Mouse (Mus musculus) gastrocnemius, adult 18-20 months (tissue): ENCODE data around the gene Slc9a3r2. TPM values are rescaled to one million over a fixed set of nuclear protein-coding genes. Genes with fewer than 3 reads are reported as not detected.
A peak's percentile ranks its signal among the peaks of the same experiment; 100 is the strongest.

ENCODE experiments used
- DNase-seq: peaks from one replicate; pipeline ENCODE4 v3.0.0; 2021; ENCODE audit warnings: low spot score
- long read RNA-seq, 2 experiments: library from polyadenylated mRNA; stranded (forward); transcript quantifications; one replicate each; pipeline ENCODE4 v2.0.0; 2021
- total RNA-seq, 2 experiments: library from RNA; stranded (reverse); gene quantifications; 2 replicates each; pipeline ENCODE4 v1.2.3; 2021

Gene Slc9a3r2
- total RNA-seq: 10 to 100 TPM; 31.8 to 55.0 TPM
- long read RNA-seq, experiment 1, transcript Slc9a3r2-201 (7 exons, 2,136 nt): major isoform, 57 of 101 reads
- long read RNA-seq, experiment 1, transcript Slc9a3r2-202 (6 exons, 1,717 nt): minor isoform, 11 of 101 reads
- long read RNA-seq, experiment 1, partial matches to known transcripts: 2 of 101 reads
- long read RNA-seq, experiment 1, other reads (novel, unspliced or antisense): 24 of 101 reads
- long read RNA-seq, experiment 2, transcript Slc9a3r2-201 (7 exons, 2,136 nt): major isoform, 24 of 46 reads
- long read RNA-seq, experiment 2, transcript Slc9a3r2-202 (6 exons, 1,717 nt): minor isoform, 8 of 46 reads
- long read RNA-seq, experiment 2, partial matches to known transcripts: 7 of 46 reads
- long read RNA-seq, experiment 2, other reads (novel, unspliced or antisense): 3 of 46 reads

GRCm38 (mm10) chr17:24650070-24650616, at the start of gene Slc9a3r2:
Slc9a3r2 (minus strand) TSS chr17:24650327.
- DNase-seq: peak; percentile 44

GRCm38 (mm10) chr17:24699473-24699872, 49.3 kb upstream of the Slc9a3r2 start:
- no peak for DNase-seq

GRCm38 (mm10) chr17:24698715-24699114, 48.6 kb upstream of the Slc9a3r2 start:
- DNase-seq: no peak

GRCm38 (mm10) chr17:24697985-24698384, 47.9 kb upstream of the Slc9a3r2 start:
- no peak for DNase-seq

- peak; percentile 88 for DNase-seq
These were observed 46.0 kb upstream of the Slc9a3r2 start, which contains the start of the genes Gfer and Noxo1 for GRCm38 (mm10) chr17:24696011-24696697. Gfer (minus strand) TSS chr17:24696156. Noxo1 (plus strand) TSS chr17:24696234.

GRCm38 (mm10) chr17:24695326-24696010, 45.3 kb upstream of the Slc9a3r2 start:
- DNase-seq: no peak

- no peak for DNase-seq
These were observed 42.3 kb upstream of the Slc9a3r2 start for GRCm38 (mm10) chr17:24692385-24692784.

- DNase-seq: no peak
These were observed 39.3 kb upstream of the Slc9a3r2 start, which contains the start of gene Syngr3 for GRCm38 (mm10) chr17:24689251-24690081. Syngr3 (minus strand) TSS chr17:24689955.

- no peak for DNase-seq
These were observed 37.5 kb upstream of the Slc9a3r2 start for GRCm38 (mm10) chr17:24687599-24687998.

- DNase-seq: peak; percentile 57
These were observed 37.0 kb upstream of the Slc9a3r2 start for GRCm38 (mm10) chr17:24687146-24687595.

- peak; percentile 36 for DNase-seq
These were observed 36.4 kb upstream of the Slc9a3r2 start for GRCm38 (mm10) chr17:24686514-24686913.

- DNase-seq: no peak
These were observed 27.5 kb upstream of the Slc9a3r2 start for GRCm38 (mm10) chr17:24677500-24678080.

- no peak for DNase-seq
These were observed 26.8 kb upstream of the Slc9a3r2 start for GRCm38 (mm10) chr17:24676877-24677276.

- peak; percentile 63 for DNase-seq
These were observed 26.1 kb upstream of the Slc9a3r2 start for GRCm38 (mm10) chr17:24676187-24676586.

GRCm38 (mm10) chr17:24674277-24674676, 24.1 kb upstream of the Slc9a3r2 start:
- no peak for DNase-seq

- DNase-seq: peak; percentile 39
These were observed 22.0 kb upstream of the Slc9a3r2 start for GRCm38 (mm10) chr17:24672141-24672540.

GRCm38 (mm10) chr17:24671346-24671745, 21.2 kb upstream of the Slc9a3r2 start:
- DNase-seq: no peak

GRCm38 (mm10) chr17:24670246-24670844, 20.2 kb upstream of the Slc9a3r2 start:
- no peak for DNase-seq

GRCm38 (mm10) chr17:24669545-24670245, 19.6 kb upstream of the Slc9a3r2 start, which contains the start of gene Zfp598:
Zfp598 (plus strand) TSS chr17:24669687.
- DNase-seq: peak; percentile 95
